Comparison of ENCODE assay signal across 1 mouse cellular context in the genomic region with DNA sequence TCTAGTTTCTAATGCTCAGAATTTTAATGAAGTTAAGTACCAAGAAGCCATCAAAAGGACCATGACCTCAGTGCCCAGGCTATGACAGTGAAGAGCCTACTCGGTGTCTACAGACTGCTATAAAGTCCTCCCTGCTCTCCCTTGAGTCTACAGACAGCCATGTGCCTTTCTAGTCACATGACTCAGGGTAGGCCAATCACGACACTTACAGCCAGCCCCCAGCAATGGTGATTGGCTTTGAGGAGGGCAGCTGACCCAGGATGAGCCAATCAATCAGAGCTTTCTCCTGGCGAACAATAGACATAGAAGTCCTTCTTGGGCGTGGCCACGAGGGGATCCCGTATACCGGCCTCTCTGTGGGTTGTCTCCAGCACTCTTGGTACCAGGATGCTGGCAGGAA.
A peak's percentile ranks its signal among the peaks of the same experiment; 100 is the strongest.
TF ChIP-seq lines count a peak whose summit lies in the region.

No protein-coding gene starts in this region.

TF ChIP-seq in MEL, 35 proteins besides CTCF, POLR2A, EP300 and RAD21 (continued from another document):
- TF ChIP-seq USF2 (IDR thresholded peaks at IDR 0.05; ENCODE audit: borderline replicate concordance in 1 of 2, insufficient read depth in 1 of 2, low read depth in 1 of 2, low read length in 2 of 2), result peak; percentile 30 to 44; a peak in 2 of 4 replicates
